Mouse (Mus musculus) intestine, embryonic 16.5 days (tissue): ENCODE data around the gene 1110002E22Rik. TPM values are rescaled to one million over a fixed set of nuclear protein-coding genes. Genes with fewer than 3 reads are reported as not detected.
A peak's percentile ranks its signal among the peaks of the same experiment; 100 is the strongest.

Source experiments
- ATAC-seq: fragments of 200-750 bp; cut with Nextera tagmentation; 2 replicates; pipeline ENCODE4 v1.8.0; 2017; ENCODE audit warnings: moderate TSS enrichment, moderate library complexity
- H3K27ac ChIP-seq: fragments of 300-500 bp; sonication (generic); 2 replicates; pipeline ENCODE4 v1.5.1; 2014; ENCODE audit warnings: mild to moderate bottlenecking, low read length
- H3K27me3 ChIP-seq: fragments of 300-500 bp; sonication (generic); replicated peaks from 2 replicates; pipeline ENCODE4 v1.6.1; 2014; ENCODE audit warnings: low read length, control low read depth, mixed read lengths; ENCODE audit not compliant: control insufficient read depth, insufficient read depth
- H3K36me3 ChIP-seq: fragments of 300-500 bp; sonication (generic); 2 replicates; pipeline ENCODE4 v1.6.1; 2014; ENCODE audit warnings: low read length, control low read depth; ENCODE audit not compliant: control insufficient read depth, insufficient read depth
- H3K4me1 ChIP-seq: fragments of 300-500 bp; sonication (generic); 2 replicates; pipeline ENCODE4 v1.6.1; 2014; ENCODE audit warnings: low read length, control low read depth, mixed read lengths; ENCODE audit not compliant: control insufficient read depth, insufficient read depth
- H3K4me2 ChIP-seq: fragments of 300-500 bp; sonication (generic); 2 replicates; pipeline ENCODE4 v1.6.1; 2014; ENCODE audit warnings: low read depth, low read length, control low read depth
- H3K4me3 ChIP-seq: fragments of 300-500 bp; sonication (generic); 2 replicates; pipeline ENCODE4 v1.5.1; 2014; ENCODE audit warnings: mild to moderate bottlenecking, low read length
- H3K9ac ChIP-seq: fragments of 300-500 bp; sonication (generic); 2 replicates; pipeline ENCODE4 v1.6.1; 2014; ENCODE audit warnings: low read depth, low read length
- H3K9me3 ChIP-seq: fragments of 300-500 bp; sonication (generic); 2 replicates; pipeline ENCODE4 v1.6.1; 2016; ENCODE audit warnings: low read length, control low read depth; ENCODE audit not compliant: control insufficient read depth
- WGBS: fragments of 180-500 bp; shearing (Covaris S2); extraction: QIAGEN DNeasy Blood & Tissue Kit; methylation state at CpG from one replicate; pipeline ENCODE4 v1.1.7; 2014; 5-methylcytosine and 5-hydroxymethylcytosine counted together
- polyA plus RNA-seq: library from polyadenylated mRNA; unstranded; fragments of >200 nt; fragmentation: Nextera tagmentation; extraction: Ambion mirVana; gene quantifications from 2 replicates; pipeline ENCODE4 v1.2.1, GENCODE M21; 2015

Gene 1110002E22Rik
- polyA plus RNA-seq, 1 experiment from 2014 or later, result 0.18 TPM

DNA sequence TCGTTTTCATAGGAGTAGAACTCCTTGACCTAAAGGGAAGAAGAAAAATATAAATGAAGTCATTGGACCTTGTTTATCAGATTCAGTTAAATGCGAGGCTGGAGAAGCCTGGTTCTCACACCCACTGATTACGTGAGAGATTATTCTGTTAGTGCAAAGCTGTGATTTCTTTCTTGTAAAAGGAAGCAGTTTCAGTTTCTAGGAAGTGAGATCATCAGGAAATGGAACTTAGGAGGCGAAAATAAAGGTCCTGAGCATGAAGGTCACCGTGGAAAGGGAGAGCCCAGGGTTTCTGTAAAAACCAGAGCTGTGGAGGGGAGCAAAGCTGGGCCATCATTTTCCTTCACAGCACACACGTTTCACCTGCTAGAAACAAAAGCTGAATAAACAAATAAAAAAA is 53.5 kb downstream of the 1110002E22Rik start:
- no peaks in the 10 kb centered on the region for H3K27me3 ChIP-seq
- H3K9ac ChIP-seq, result no peak overlapping the region
- no peak for ATAC-seq
- H3K9me3 ChIP-seq, result no peaks in the 10 kb centered on the region
- H3K27ac ChIP-seq, result no peak overlapping the region
- peaks cover 7% of the 10 kb centered on the region for H3K4me1 ChIP-seq
- no peak overlapping the region for H3K4me3 ChIP-seq
- WGBS, result 64% methylated on average over 6 of the region's 6 CpGs
- H3K4me2 ChIP-seq, result no peak overlapping the region
- H3K36me3 ChIP-seq, result peaks cover 3% of the 10 kb centered on the region; the same call in 1 of the 2 replicates

DNA sequence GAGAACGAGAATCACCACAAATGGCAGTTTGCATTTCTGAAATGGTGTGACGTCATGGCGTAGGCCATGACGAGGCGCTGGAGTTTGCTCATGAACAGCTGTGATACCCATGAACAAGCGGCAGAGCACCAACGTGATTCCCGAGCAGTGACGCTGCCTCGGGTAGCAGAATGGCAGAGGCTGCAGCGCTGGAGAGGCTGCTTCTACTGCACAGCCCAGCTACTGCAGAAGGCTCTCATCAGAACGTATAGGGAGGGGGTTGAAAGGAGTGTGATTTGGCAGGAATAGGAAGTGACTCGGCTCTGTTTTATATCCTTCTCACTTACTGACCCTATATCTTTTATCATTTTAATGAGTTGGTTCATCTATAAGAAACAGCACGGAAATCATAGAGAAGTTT is 54.0 kb downstream of the 1110002E22Rik start:
- Histone ChIP-seq H3K36me3 (peaks cover 4% of the 10 kb centered on the region; the same call in 1 of the 2 replicates), H3K9ac (no peak overlapping the region), H3K9me3 (no peaks in the 10 kb centered on the region), H3K4me1 (peaks cover 7% of the 10 kb centered on the region), H3K27ac (no peak overlapping the region), H3K4me2 (no peak overlapping the region), H3K27me3 (no peaks in the 10 kb centered on the region), H3K4me3 (no peak overlapping the region)
- 81% methylated on average over 14 of the region's 14 CpGs for WGBS
- no peak for ATAC-seq

DNA sequence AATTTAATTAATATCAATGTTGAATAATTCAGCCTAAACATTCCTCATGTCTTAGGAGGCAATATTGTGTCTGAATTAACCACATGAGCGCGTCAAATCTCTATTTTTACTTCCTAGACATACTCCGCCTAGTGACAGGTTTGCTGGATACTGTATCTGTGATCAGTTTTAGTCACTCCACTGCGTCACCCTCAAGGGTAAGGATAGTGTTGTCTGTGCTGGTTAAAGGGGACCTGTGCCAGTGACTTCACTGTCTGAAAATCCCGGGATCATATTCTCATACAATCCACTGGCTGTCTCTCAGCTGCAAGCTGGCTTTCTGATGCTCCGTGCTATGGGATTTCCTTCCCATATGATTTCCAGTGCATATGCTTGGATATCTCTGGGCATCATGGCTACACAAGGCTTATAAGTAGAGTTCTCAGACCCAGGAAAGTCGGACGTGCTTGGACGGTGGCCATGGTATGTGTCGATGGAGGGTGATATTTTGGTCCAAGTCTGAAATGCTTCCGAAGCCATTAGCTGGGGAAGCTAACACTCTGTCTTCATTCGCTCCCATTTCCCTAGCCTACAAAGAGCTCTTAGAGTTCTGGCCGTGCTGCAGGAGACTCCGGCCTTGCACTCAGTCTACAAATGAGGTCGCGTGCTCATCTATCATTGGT is 54.7 kb downstream of the 1110002E22Rik start:
- no peak overlapping the region for H3K27ac ChIP-seq
- H3K4me3 ChIP-seq, result no peak overlapping the region
- H3K9me3 ChIP-seq, result no peaks in the 10 kb centered on the region
- H3K27me3 ChIP-seq, result no peaks in the 10 kb centered on the region
- H3K4me1 ChIP-seq, result peaks cover 7% of the 10 kb centered on the region
- no peak overlapping the region for H3K4me2 ChIP-seq
- 90% methylated on average over 16 of the region's 16 CpGs for WGBS
- H3K36me3 ChIP-seq, result 0 out of 2 replicates have a peak, but pooled peaks cover 4% of the 10 kb centered on the region
- H3K9ac ChIP-seq, result no peak overlapping the region
- ATAC-seq, result no peak

DNA sequence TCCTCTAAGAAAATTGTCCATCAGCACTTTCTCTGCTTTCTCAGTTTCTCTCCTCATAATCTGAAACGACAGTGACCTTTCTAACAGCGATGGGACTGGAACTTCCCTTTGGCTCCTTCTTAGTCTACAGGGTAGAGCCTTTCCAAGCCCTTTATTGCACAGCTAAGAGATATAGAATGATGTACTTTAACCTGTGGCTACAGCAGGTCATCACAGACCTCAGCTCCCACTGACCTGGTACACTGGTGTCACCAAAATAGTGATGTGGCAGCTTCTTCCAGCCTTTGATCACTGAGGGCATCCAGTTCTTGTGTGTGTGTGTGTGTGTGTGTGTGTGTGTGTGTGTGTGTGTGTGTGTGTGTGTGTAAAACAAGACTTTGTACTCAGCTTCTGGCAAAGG is 56.6 kb downstream of the 1110002E22Rik start:
- 58% methylated on average over 2 of the region's 2 CpGs for WGBS
- H3K4me2 ChIP-seq, result no peak overlapping the region
- H3K27me3 ChIP-seq, result no peaks in the 10 kb centered on the region
- H3K9me3 ChIP-seq, result no peaks in the 10 kb centered on the region
- H3K4me1 ChIP-seq, result peaks cover 7% of the 10 kb centered on the region
- H3K9ac ChIP-seq, result no peak overlapping the region
- 0 out of 2 replicates have a peak, but pooled peaks cover 4% of the 10 kb centered on the region for H3K36me3 ChIP-seq
- no peak overlapping the region for H3K4me3 ChIP-seq
- H3K27ac ChIP-seq, result no peak overlapping the region
- peak; percentile 76 for ATAC-seq

DNA sequence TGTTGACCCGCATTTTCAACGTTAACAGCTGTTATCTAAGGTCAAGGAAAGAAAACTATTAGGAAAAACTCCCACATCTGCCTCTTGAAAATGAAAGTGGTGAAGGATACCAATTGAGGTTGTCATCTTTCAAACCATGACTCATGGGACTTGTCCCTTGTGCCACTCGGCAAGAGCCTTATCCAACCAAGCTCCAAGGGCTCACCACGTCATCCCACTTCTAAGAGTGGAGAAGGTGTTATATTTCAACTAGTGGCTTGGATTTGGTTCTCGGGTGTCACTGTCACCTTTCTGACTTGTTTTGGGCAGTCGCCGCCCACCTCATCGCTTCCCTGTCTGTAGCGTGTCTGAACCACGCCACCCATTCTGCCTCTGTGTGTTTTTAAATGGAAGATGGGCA is 59.0 kb downstream of the 1110002E22Rik start:
- H3K4me3 ChIP-seq, result no peak overlapping the region
- 0 out of 2 replicates have a peak, but pooled peaks cover 4% of the 10 kb centered on the region for H3K36me3 ChIP-seq
- no peak for ATAC-seq
- no peak overlapping the region for H3K27ac ChIP-seq
- H3K4me1 ChIP-seq, result peaks cover 7% of the 10 kb centered on the region
- no peak overlapping the region for H3K9ac ChIP-seq
- H3K4me2 ChIP-seq, result no peak overlapping the region
- no peaks in the 10 kb centered on the region for H3K9me3 ChIP-seq
- WGBS, result 82% methylated on average over 10 of the region's 10 CpGs
- no peaks in the 10 kb centered on the region for H3K27me3 ChIP-seq

DNA sequence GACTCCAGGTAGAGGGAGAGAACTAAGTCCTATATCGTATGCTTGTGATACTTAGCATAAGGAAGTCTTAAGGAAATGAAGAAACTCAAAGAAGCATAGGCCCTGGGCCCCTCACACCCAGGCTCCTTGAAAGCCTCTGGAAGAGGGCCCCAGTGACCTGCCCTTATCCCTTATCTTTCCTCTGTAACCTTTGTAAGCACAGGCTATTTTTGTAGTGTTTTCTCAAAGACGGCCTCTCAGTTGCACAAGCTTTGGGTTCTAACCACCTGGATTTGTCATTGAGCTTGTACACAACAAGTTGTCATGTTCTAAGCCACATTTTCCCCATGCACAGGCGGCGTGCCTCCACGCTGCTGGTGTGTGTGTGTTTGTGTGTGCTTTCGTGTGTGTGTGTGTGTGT is 64.3 kb downstream of the 1110002E22Rik start:
- no peaks in the 10 kb centered on the region for H3K9me3 ChIP-seq
- peak overlapping the region; percentile 42 for H3K4me3 ChIP-seq
- peak overlapping the region; percentile 35 for H3K4me2 ChIP-seq
- ATAC-seq, result peak; percentile 66
- peak overlapping the region; percentile 27 for H3K9ac ChIP-seq
- H3K27ac ChIP-seq, result peak overlapping the region; percentile 83
- no peaks in the 10 kb centered on the region for H3K4me1 ChIP-seq
- WGBS, result 78% methylated on average over 6 of the region's 6 CpGs
- no peaks in the 10 kb centered on the region for H3K27me3 ChIP-seq
- H3K36me3 ChIP-seq, result no peaks in the 10 kb centered on the region

DNA sequence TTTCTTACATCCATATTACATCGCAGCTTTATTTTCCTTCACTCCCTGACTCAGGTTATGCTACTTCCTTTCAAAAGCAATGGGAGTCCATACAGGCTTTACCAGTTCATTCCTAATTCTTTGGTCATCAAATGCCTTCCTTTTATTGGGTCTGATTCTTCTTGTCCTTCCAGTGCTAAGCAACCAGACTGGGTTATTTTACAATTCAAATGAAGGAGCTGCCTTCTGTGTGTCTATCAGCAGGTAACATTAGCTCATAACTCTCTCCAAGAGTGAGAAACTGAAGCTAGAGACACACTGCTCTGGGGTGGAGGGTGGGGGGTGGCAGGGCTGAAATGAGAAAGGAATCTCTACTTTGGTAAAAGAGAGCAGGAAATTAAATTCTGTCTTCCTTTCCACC is 65.8 kb downstream of the 1110002E22Rik start:
- H3K4me1 ChIP-seq, result no peaks in the 10 kb centered on the region
- H3K27ac ChIP-seq, result peak overlapping the region; percentile 67; the same call in 1 of the 2 replicates
- no peak for ATAC-seq

More for the DNA sequence above, 65.8 kb downstream of the 1110002E22Rik start:
- H3K27me3 ChIP-seq, result no peaks in the 10 kb centered on the region
- H3K36me3 ChIP-seq, result no peaks in the 10 kb centered on the region
- H3K9ac ChIP-seq, result peak overlapping the region; percentile 42; the same call in 1 of the 2 replicates
- no peaks in the 10 kb centered on the region for H3K9me3 ChIP-seq
- H3K4me3 ChIP-seq, result peak overlapping the region; percentile 39
- H3K4me2 ChIP-seq, result no peak overlapping the region
- 60% methylated on average over 1 of the region's 1 CpGs for WGBS

Other genes with a start within 250 kb of the 1110002E22Rik start
- 1,225 and 1,412 TPM in 2 replicates for gene H2afz, start 200.6 kb upstream of the 1110002E22Rik start, polyA plus RNA-seq
- 8.6 and 9.6 TPM in 2 replicates for gene Dnajb14, start 197.4 kb upstream of the 1110002E22Rik start, polyA plus RNA-seq
- 160 and 162 TPM in 2 replicates for gene Lamtor3, start 146.5 kb upstream of the 1110002E22Rik start, polyA plus RNA-seq
- gene Dapp1, start 83.5 kb upstream of the 1110002E22Rik start, polyA plus RNA-seq, result 35.8 and 41.6 TPM in 2 replicates
- gene Gm5105, start 2.3 kb downstream of the 1110002E22Rik start, polyA plus RNA-seq, result 0.17 TPM in 1 of 2 replicates, not detected in the other
- gene Trmt10a, start 78.4 kb downstream of the 1110002E22Rik start, polyA plus RNA-seq, result 9.2 and 9.4 TPM in 2 replicates
- gene Mttp, start 79.9 kb downstream of the 1110002E22Rik start, polyA plus RNA-seq, result 405 and 573 TPM in 2 replicates
- gene 4930579F01Rik, start 128.8 kb downstream of the 1110002E22Rik start, polyA plus RNA-seq, result 0.24 TPM in 1 of 2 replicates, not detected in the other
- 0.18 and 0.24 TPM in 2 replicates for gene Adh7, start 152.7 kb downstream of the 1110002E22Rik start, polyA plus RNA-seq
- 734 and 860 TPM in 2 replicates for gene Adh1, start 195.9 kb downstream of the 1110002E22Rik start, polyA plus RNA-seq
- 1.5 and 1.8 TPM in 2 replicates for gene Adh6a, start 248.2 kb downstream of the 1110002E22Rik start, polyA plus RNA-seq